Mouse (Mus musculus): Measurements from ENCODE around the gene Gchfr.
A peak's percentile ranks its signal among the peaks of the same experiment; 100 is the strongest.

Gene Gchfr

GRCm38 (mm10) chr2:119166901-119167865 lies at the start of gene Gchfr:
TSS of gene Gchfr (plus strand) at chr2:119167773.
- peak; percentile 72 for DNase-seq

- DNase-seq: no peak
Measured at GRCm38 (mm10) chr2:119136346-119136898, 31.2 kb upstream of the Gchfr start.

- peak; percentile 20 for DNase-seq
Measured at GRCm38 (mm10) chr2:119145199-119145598, 22.4 kb upstream of the Gchfr start.

GRCm38 (mm10) chr2:119146435-119146834 lies 21.1 kb upstream of the Gchfr start:
- no peak for DNase-seq

GRCm38 (mm10) chr2:119147160-119147678 lies 20.4 kb upstream of the Gchfr start:
- DNase-seq: no peak

- DNase-seq: no peak
Measured at GRCm38 (mm10) chr2:119147775-119148174, 19.8 kb upstream of the Gchfr start.

GRCm38 (mm10) chr2:119152255-119152654 lies 15.3 kb upstream of the Gchfr start:
- no peak for DNase-seq

GRCm38 (mm10) chr2:119154683-119155082 lies 12.9 kb upstream of the Gchfr start:
- no peak for DNase-seq

- no peak for DNase-seq
Measured at GRCm38 (mm10) chr2:119155388-119155787, 12.2 kb upstream of the Gchfr start.

GRCm38 (mm10) chr2:119156081-119156680 lies 11.4 kb upstream of the Gchfr start:
- peak; percentile 19 for DNase-seq

GRCm38 (mm10) chr2:119156681-119157572 lies 10.6 kb upstream of the Gchfr start, which contains the start of gene Rmdn3:
TSS of gene Rmdn3 (minus strand) at chr2:119157034.
- peak; percentile 95 for DNase-seq

- DNase-seq: no peak
Measured at GRCm38 (mm10) chr2:119157836-119158235, 9.7 kb upstream of the Gchfr start.

- peak; percentile 57 for DNase-seq
Measured at GRCm38 (mm10) chr2:119161247-119161646, 6.3 kb upstream of the Gchfr start.

- no peak for DNase-seq
Measured at GRCm38 (mm10) chr2:119163135-119163534, 4.4 kb upstream of the Gchfr start.

GRCm38 (mm10) chr2:119163999-119164398 lies 3.6 kb upstream of the Gchfr start:
- no peak for DNase-seq

- no peak for DNase-seq
Measured at GRCm38 (mm10) chr2:119165401-119165800, 2.2 kb upstream of the Gchfr start.

GRCm38 (mm10) chr2:119167866-119168256 lies 288 bp downstream of the Gchfr start:
- no peak for DNase-seq

GRCm38 (mm10) chr2:119170282-119170681 lies 2.7 kb downstream of the Gchfr start:
- DNase-seq: no peak

- no peak for DNase-seq
Measured at GRCm38 (mm10) chr2:119171574-119171973, 4.0 kb downstream of the Gchfr start.

GRCm38 (mm10) chr2:119172446-119172845 lies 4.9 kb downstream of the Gchfr start:
- DNase-seq: no peak

- peak; percentile 78 for DNase-seq
Measured at GRCm38 (mm10) chr2:119172862-119173576, 5.4 kb downstream of the Gchfr start.

Measured in lung, postnatal 14 days (tissue).